Mouse (Mus musculus): ENCODE measurements around the gene Krt84.

The Krt84 gene

GRCm38 (mm10) chr15:101497181-101497580 is 35.4 kb downstream of the Krt84 start:
- no peak for DNase-seq (ENCODE audit: low read depth in 2 of 2, low spot score in 2 of 2)

- DNase-seq (ENCODE audit: low read depth in 2 of 2, low spot score in 2 of 2) = no peak
Observed at GRCm38 (mm10) chr15:101495266-101495665, 37.4 kb downstream of the Krt84 start.

DNA sequence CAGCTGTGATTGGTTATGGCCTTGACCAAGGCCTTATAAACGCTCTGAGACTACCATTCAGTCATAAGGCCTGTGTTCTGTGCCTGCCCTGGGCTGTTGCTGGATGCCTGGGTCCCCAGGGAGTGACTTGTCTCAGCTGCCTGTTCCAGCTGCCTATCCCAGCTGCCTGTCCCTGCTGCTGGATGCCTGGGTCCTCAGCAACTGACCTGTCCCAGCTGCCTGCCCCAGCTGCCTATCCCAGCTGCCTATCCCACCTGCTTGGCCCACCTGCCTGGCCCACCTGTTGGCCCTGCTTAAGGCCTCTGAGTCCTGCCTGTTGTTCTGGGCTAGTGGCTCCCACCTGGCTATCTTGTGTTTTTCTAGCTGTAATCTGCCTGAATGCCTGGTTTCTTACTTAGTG is 38.4 kb downstream of the Krt84 start:
- no peak for DNase-seq (ENCODE audit: low read depth in 2 of 2, low spot score in 2 of 2)

- DNase-seq (ENCODE audit: low read depth in 2 of 2, low spot score in 2 of 2) = no peak
Observed at GRCm38 (mm10) chr15:101493713-101494112, 38.9 kb downstream of the Krt84 start.

DNA sequence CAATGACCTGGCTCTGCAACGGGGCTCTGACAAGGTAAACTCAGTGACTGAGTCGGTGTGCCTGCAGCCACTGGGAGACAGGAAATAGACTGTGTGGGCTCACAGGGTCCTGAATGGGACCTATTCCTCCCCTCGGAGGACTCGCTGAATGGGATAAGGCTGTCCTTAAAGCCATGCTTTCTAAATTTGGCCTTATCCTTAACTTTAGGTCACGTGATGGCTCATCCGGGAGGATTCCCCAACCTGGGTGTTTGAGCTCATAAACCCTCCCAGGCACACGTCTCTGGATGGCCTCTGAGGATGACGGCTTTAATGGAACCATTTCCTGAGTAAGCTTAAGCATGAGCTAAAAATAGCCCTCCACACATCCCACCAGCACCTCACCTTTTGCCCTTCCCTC is 39.9 kb downstream of the Krt84 start:
- DNase-seq (ENCODE audit: low read depth in 2 of 2, low spot score in 2 of 2) = no peak

DNA sequence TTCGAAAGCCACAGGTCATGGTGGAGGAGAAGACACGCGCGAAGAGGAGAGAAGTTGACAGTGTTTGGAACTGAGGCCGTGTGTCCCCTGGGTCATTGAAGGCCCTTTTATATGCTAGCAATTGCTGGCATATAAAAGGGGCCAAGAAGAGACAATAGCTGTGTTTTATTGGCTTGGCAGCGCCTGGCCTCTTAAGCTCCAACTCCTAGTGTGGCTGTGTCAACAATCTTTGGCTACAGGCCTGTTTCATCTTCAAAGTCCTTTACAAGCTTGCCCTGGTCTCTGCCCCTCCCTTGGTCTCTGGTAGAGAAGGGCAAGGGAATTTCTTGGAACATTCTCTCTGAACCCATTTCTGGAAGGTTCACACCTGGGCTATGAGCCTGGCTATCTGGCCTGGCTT is 41.2 kb downstream of the Krt84 start, which contains the start of gene Krt83:
Krt83 (minus strand) TSS at position 82 of the 400 bp plus-strand sequence.
- DNase-seq (ENCODE audit: low read depth in 2 of 2, low spot score in 2 of 2) = no peak

- no peak for DNase-seq (ENCODE audit: low read depth in 2 of 2, low spot score in 2 of 2)
Observed at GRCm38 (mm10) chr15:101485911-101486635, 46.5 kb downstream of the Krt84 start.

DNA sequence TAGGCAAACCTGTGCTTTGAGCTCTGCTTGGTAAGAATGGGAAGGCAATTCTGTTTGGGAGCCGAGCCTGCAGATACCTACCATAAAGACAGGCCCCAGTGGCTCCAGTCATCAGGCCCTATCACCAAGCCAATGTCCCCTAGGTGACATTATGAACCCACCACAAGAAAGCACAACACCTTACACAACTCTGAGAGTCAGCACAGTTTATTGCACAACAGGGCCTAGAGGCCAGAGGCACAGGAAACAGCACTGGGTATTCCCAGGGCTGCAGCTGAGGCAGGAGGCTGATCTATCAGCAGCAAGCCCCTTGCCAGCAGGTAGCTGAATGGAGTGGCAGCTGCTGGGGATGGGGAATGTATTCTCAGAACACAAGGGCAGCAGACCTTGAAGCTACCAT is 47.7 kb downstream of the Krt84 start:
- no peak for DNase-seq (ENCODE audit: low read depth in 2 of 2, low spot score in 2 of 2)

- no peak for DNase-seq (ENCODE audit: low read depth in 2 of 2, low spot score in 2 of 2)
Observed at GRCm38 (mm10) chr15:101483646-101484045, 49.0 kb downstream of the Krt84 start.

DNA sequence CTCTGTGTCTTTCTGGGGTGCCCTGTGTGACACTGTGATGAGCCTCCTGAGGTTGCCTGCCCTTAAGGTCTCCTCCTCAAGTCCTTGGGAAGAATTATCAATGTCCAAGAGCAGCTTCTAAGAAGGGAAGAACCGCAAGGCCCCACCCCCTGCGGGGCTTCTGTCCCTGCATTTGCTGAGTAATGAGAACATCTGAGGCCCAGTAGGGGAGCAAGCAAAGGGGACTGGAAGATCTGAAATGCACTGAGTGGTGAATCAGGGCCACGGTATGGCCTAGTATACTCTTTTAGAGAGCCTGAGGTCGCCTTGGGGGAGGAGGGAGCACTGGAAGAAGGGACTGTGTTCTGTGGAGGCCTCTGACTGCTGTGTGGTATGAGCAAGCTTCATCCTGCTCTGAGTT is 50.6 kb downstream of the Krt84 start:
- no peak for DNase-seq (ENCODE audit: low read depth in 2 of 2, low spot score in 2 of 2)

DNA sequence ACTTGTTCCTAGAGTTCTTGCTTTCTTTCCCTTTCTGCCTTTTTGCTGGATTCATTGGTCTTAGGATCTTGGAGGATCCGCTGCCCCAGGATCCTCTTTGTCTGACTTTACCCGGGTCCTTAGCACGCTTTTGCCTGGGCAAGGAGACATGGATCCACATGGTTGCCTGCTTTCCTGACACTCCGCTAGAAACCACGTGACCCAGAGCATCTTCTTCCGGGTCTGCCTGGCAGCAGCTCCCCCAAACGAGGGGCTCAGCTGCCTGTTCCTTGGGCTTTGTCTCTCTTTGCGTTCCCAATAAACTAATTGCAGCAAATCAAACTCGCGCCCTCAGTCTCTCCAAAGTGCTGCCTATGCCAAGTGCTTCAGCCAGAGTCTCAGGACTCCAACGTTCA is 53.0 kb downstream of the Krt84 start:
- no peak for DNase-seq (ENCODE audit: low read depth in 2 of 2, low spot score in 2 of 2)

DNA sequence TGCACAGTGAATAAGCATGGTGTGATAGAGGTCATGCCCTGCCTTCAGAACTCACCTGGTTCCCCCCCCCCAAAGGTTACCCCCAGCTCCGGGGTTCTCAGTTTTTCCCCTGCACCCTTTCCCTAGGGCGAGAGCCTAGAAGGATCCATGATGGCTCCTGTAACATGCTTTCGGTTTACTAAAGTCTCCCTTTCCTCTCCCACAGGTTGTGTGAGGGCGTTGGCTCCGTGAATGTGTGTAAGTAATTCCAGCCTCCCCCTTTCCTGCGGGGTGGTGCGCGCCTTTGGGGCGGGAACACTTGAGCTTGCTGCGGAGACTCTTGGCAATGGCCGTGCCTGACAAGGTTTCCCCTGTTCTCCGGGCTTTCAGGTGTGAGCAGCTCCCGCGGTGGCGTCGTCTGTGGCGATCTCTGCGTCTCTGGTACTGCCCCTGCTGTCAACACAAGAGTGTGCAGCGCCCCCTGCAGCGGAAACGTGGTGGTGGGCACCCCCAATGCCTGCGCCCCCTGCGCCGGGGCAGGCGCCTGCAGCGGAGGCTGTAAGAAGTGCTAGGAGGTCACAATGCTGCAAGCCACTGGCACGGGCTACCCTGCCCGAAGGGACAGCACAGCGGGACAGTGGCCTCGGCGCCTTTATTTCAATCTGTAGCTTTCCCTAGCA is 53.5 kb downstream of the Krt84 start:
- DNase-seq (ENCODE audit: low read depth in 2 of 2, low spot score in 2 of 2) = peak; percentile 40 to 49
